Mouse (Mus musculus) stomach, embryonic 14.5 days (tissue): Measurements from ENCODE around the gene Zg16. TPM values are rescaled to one million over a fixed set of nuclear protein-coding genes. Genes with fewer than 3 reads are reported as not detected.

Experiments used
- ATAC-seq: fragments of 200-750 bp; cut with Nextera tagmentation; 2 replicates; pipeline ENCODE4 v1.8.0; 2017; ENCODE audit warnings: low read depth, moderate TSS enrichment; ENCODE audit not compliant: insufficient number of reproducible peaks, insufficient read depth, low FRiP score
- H3K27ac ChIP-seq: fragments of 300-500 bp; sonication (generic); 2 replicates; pipeline ENCODE4 v1.5.1; 2014; ENCODE audit warnings: mild to moderate bottlenecking, low read length, moderate library complexity, mixed read lengths
- H3K27me3 ChIP-seq: fragments of 300-500 bp; sonication (generic); 2 replicates; pipeline ENCODE4 v1.6.1; 2014; ENCODE audit warnings: low read length, control low read depth, mixed read lengths; ENCODE audit not compliant: control insufficient read depth, insufficient read depth
- H3K36me3 ChIP-seq: fragments of 300-500 bp; sonication (generic); 2 replicates; pipeline ENCODE4 v1.6.1; 2014; ENCODE audit warnings: mild to moderate bottlenecking, control low read depth, low read length, moderate library complexity, mixed read lengths; ENCODE audit not compliant: control insufficient read depth, insufficient read depth
- H3K4me1 ChIP-seq: fragments of 300-500 bp; sonication (generic); 2 replicates; pipeline ENCODE4 v1.6.1; 2014; ENCODE audit warnings: low read length, control low read depth, mixed read lengths; ENCODE audit not compliant: control insufficient read depth, insufficient read depth
- H3K4me2 ChIP-seq: fragments of 300-500 bp; sonication (generic); replicated peaks from 2 replicates; pipeline ENCODE4 v1.6.1; 2014; ENCODE audit warnings: low read depth, low read length, control low read depth
- H3K4me3 ChIP-seq: fragments of 300-500 bp; sonication (generic); 2 replicates; pipeline ENCODE4 v1.5.1; 2014; ENCODE audit warnings: low read depth, low read length, control low read depth
- H3K9ac ChIP-seq: fragments of 300-500 bp; sonication (generic); replicated peaks from 2 replicates; pipeline ENCODE4 v1.6.1; 2014; ENCODE audit warnings: low read depth, mild to moderate bottlenecking, control low read depth, low read length, moderate library complexity, mixed read lengths
- H3K9me3 ChIP-seq: fragments of 300-500 bp; sonication (generic); 2 replicates; pipeline ENCODE4 v1.6.1; 2016; ENCODE audit warnings: low read depth, low read length, control low read depth; ENCODE audit not compliant: control insufficient read depth
- WGBS: fragments of 180-500 bp; shearing (Covaris S2); extraction: QIAGEN DNeasy Blood & Tissue Kit; methylation state at CpG from one replicate; pipeline ENCODE4 v1.1.7; 2014; 5-methylcytosine and 5-hydroxymethylcytosine counted together
- polyA plus RNA-seq: library from polyadenylated mRNA; unstranded; fragments of >200 nt; fragmentation: Nextera tagmentation; extraction: Ambion mirVana; gene quantifications from 2 replicates; pipeline ENCODE4 v1.2.1, GENCODE M21; 2014

Zg16 gene
- polyA plus RNA-seq, 1 experiment from 2014 or later: not detected

- ATAC-seq: no peak
- 66% methylated on average over 4 of the region's 4 CpGs for WGBS
- no peaks in the 10 kb centered on the region for H3K4me1 ChIP-seq
These were observed 16.2 kb downstream of the Zg16 start for GRCm38 (mm10) chr7:127070871-127071413.

GRCm38 (mm10) chr7:127066317-127066716 is 20.8 kb downstream of the Zg16 start:
- Histone ChIP-seq H3K4me1 (no peaks in the 10 kb centered on the region), H3K4me2 (no peak overlapping the region), H3K9me3 (no peaks in the 10 kb centered on the region), H3K4me3 (no peak overlapping the region), H3K27ac (no peak overlapping the region), H3K27me3 (no peaks in the 10 kb centered on the region), H3K36me3 (no peaks in the 10 kb centered on the region), H3K9ac (no peak overlapping the region)
- ATAC-seq: no peak
- WGBS: 63% methylated on average over 4 of the region's 4 CpGs

More at GRCm38 (mm10) chr7:127070871-127071413, 16.2 kb downstream of the Zg16 start:
- no peaks in the 10 kb centered on the region for H3K36me3 ChIP-seq
- H3K4me3 ChIP-seq: no peak overlapping the region
- no peak overlapping the region for H3K4me2 ChIP-seq
- H3K9me3 ChIP-seq: no peaks in the 10 kb centered on the region
- no peak overlapping the region for H3K9ac ChIP-seq
- H3K27me3 ChIP-seq: no peaks in the 10 kb centered on the region
- no peak overlapping the region for H3K27ac ChIP-seq

- no peak overlapping the region for H3K4me2 ChIP-seq
- no peaks in the 10 kb centered on the region for H3K36me3 ChIP-seq
- H3K4me3 ChIP-seq: no peak overlapping the region
- no peak for ATAC-seq
- no peak overlapping the region for H3K27ac ChIP-seq
- no peaks in the 10 kb centered on the region for H3K27me3 ChIP-seq
- WGBS: 85% methylated on average over 6 of the region's 6 CpGs
- no peak overlapping the region for H3K9ac ChIP-seq
- no peaks in the 10 kb centered on the region for H3K4me1 ChIP-seq
- no peaks in the 10 kb centered on the region for H3K9me3 ChIP-seq
These were observed 21.6 kb downstream of the Zg16 start for GRCm38 (mm10) chr7:127065538-127065937.

- Histone ChIP-seq H3K9me3 (no peaks in the 10 kb centered on the region), H3K4me1 (no peaks in the 10 kb centered on the region), H3K4me3 (no peak overlapping the region), H3K27ac (no peak overlapping the region), H3K36me3 (no peaks in the 10 kb centered on the region), H3K9ac (no peak overlapping the region), H3K4me2 (no peak overlapping the region), H3K27me3 (no peaks in the 10 kb centered on the region)
- WGBS: 57% methylated on average over 5 of the region's 5 CpGs
- no peak for ATAC-seq
These were observed 32.0 kb downstream of the Zg16 start for GRCm38 (mm10) chr7:127055026-127055585.

- no peaks in the 10 kb centered on the region for H3K27me3 ChIP-seq
- peaks cover 6% of the 10 kb centered on the region for H3K4me1 ChIP-seq
- H3K9ac ChIP-seq: peak within 1 kb of the TSS; percentile 54
- peak within 1 kb of the TSS; percentile 60 for H3K4me2 ChIP-seq
- H3K4me3 ChIP-seq: peak within 1 kb of the TSS; percentile 62
- H3K9me3 ChIP-seq: no peaks in the 10 kb centered on the region
- H3K27ac ChIP-seq: peak within 1 kb of the TSS; percentile 48; the same call in 1 of the 2 replicates
- no peaks in the 10 kb centered on the region; the same call in 1 of the 2 replicates for H3K36me3 ChIP-seq
- under 1% methylated on average over 53 of the region's 53 CpGs for WGBS
- ATAC-seq: peak; percentile 87
These were observed 45.1 kb downstream of the Zg16 start, which contains the start of gene Kif22 for GRCm38 (mm10) chr7:127041851-127042672. Gene Kif22 (minus strand): TSS chr7:127042471.

GRCm38 (mm10) chr7:127031244-127031643 is 55.9 kb downstream of the Zg16 start:
- no peaks in the 10 kb centered on the region for H3K27me3 ChIP-seq
- WGBS: 81% methylated on average over 1 of the region's 1 CpGs
- no peak overlapping the region for H3K4me2 ChIP-seq
- H3K36me3 ChIP-seq: peaks cover 56% of the 10 kb centered on the region
- peaks cover 6% of the 10 kb centered on the region; the same call in 1 of the 2 replicates for H3K4me1 ChIP-seq
- no peak overlapping the region for H3K9ac ChIP-seq
- H3K27ac ChIP-seq: no peak overlapping the region
- no peak for ATAC-seq
- no peaks in the 10 kb centered on the region for H3K9me3 ChIP-seq
- no peak overlapping the region for H3K4me3 ChIP-seq

GRCm38 (mm10) chr7:127030172-127030571 is 57.0 kb downstream of the Zg16 start:
- H3K36me3 ChIP-seq: peaks cover 49% of the 10 kb centered on the region
- no peak overlapping the region for H3K4me3 ChIP-seq
- peaks cover 6% of the 10 kb centered on the region; the same call in 1 of the 2 replicates for H3K4me1 ChIP-seq
- WGBS: 97% methylated on average over 1 of the region's 1 CpGs
- no peak overlapping the region for H3K9ac ChIP-seq
- no peak for ATAC-seq
- H3K4me2 ChIP-seq: no peak overlapping the region
- no peaks in the 10 kb centered on the region for H3K27me3 ChIP-seq
- no peak overlapping the region for H3K27ac ChIP-seq
- no peaks in the 10 kb centered on the region for H3K9me3 ChIP-seq

- H3K27me3 ChIP-seq: no peaks in the 10 kb centered on the region
- ATAC-seq: no peak
- peak overlapping the region; percentile 53 for H3K4me2 ChIP-seq
- WGBS: 63% methylated on average over 8 of the region's 8 CpGs
- H3K9me3 ChIP-seq: no peaks in the 10 kb centered on the region
- H3K9ac ChIP-seq: peak overlapping the region; percentile 37
- peaks cover 25% of the 10 kb centered on the region for H3K4me1 ChIP-seq
- H3K4me3 ChIP-seq: peak overlapping the region; percentile 95
- peaks cover 46% of the 10 kb centered on the region for H3K36me3 ChIP-seq
- peak overlapping the region; percentile 99 for H3K27ac ChIP-seq
These were observed 59.2 kb downstream of the Zg16 start for GRCm38 (mm10) chr7:127027885-127028284.
